In genomic region chr6:32271463-32271862, GRCm38 (mm10) we compare ENCODE assay signal across 9 mouse cellular contexts.
DNase-seq lines count a peak whose midpoint lies in the region; ATAC-seq lines count a peak whose summit lies in the region.
"Had no signal": no experiment of that assay in that cellular context is flagged by ENCODE, and none has a peak within 500 bp of the region (broad histone marks: within the 10 kb centered on the region; RNA-seq: fewer than 3 reads in every experiment).

No protein-coding gene starts in this region.

- H3K4me1 ChIP-seq in midbrain, embryonic 13.5 days (replicated peaks): peaks cover 8% of the 10 kb centered on the region; the same call in 1 of the 2 replicates
- H3K4me1 ChIP-seq in midbrain, embryonic 10.5 days: no peaks in the 10 kb centered on the region
- H3K4me1 ChIP-seq: heart, embryonic 13.5 days had no signal

- peak; percentile 3 to 38 for DNase-seq in adrenal gland, adult 18-20 months (ENCODE audit: low spot score in 2 of 2)
- DNase-seq in adrenal gland, postnatal 4 days (ENCODE audit: low spot score in 2 of 2): no peak
- no peak for DNase-seq in midbrain, embryonic 10.5 days (ENCODE audit: low spot score)
- DNase-seq in heart, postnatal 10 days: peak; percentile 41 to 55
- DNase-seq in lung, postnatal 36 days: peak; percentile 38
- no peak for DNase-seq in spleen, postnatal 36 days (ENCODE audit: low spot score in 2 of 2)

- H3K27ac ChIP-seq in midbrain, embryonic 13.5 days: no peak overlapping the region
- H3K27ac ChIP-seq in midbrain, embryonic 10.5 days (replicated peaks): no peak overlapping the region
- H3K27ac ChIP-seq: heart, embryonic 13.5 days had no signal

- H3K9me3 ChIP-seq in midbrain, embryonic 13.5 days: no peaks in the 10 kb centered on the region
- no peaks in the 10 kb centered on the region for H3K9me3 ChIP-seq in midbrain, embryonic 10.5 days (replicated peaks)
- H3K9me3 ChIP-seq: heart, embryonic 13.5 days had no signal

- intact Hi-C loops in heart, postnatal 10 days (cut with DNase I): no loop called here

- no peak overlapping the region for H3K4me3 ChIP-seq in midbrain, embryonic 13.5 days (replicated peaks)
- H3K4me3 ChIP-seq in midbrain, embryonic 10.5 days: no peak overlapping the region
- H3K4me3 ChIP-seq: heart, embryonic 13.5 days had no signal

- no peak overlapping the region for H3K9ac ChIP-seq in midbrain, embryonic 13.5 days (replicated peaks)
- H3K9ac ChIP-seq: heart, embryonic 13.5 days had no signal

- no peaks in the 10 kb centered on the region for H3K36me3 ChIP-seq in midbrain, embryonic 13.5 days
- no peaks in the 10 kb centered on the region for H3K36me3 ChIP-seq in midbrain, embryonic 10.5 days
- H3K36me3 ChIP-seq: heart, embryonic 13.5 days had no signal

- H3K27me3 ChIP-seq in midbrain, embryonic 13.5 days: no peaks in the 10 kb centered on the region
- H3K27me3 ChIP-seq in midbrain, embryonic 10.5 days (ENCODE audit: low read depth, poor library complexity, severe bottlenecking): no peaks in the 10 kb centered on the region
- H3K27me3 ChIP-seq: heart, embryonic 13.5 days had no signal

- ATAC-seq in midbrain, embryonic 13.5 days: 0 out of 2 replicates have a peak, but pooled peaks have one; percentile 17
- ATAC-seq in granulocyte monocyte progenitor cell, adult 5-6 weeks (replicated peaks; ENCODE audit: poor library complexity, severe bottlenecking): no peak

- H3K4me2 ChIP-seq in midbrain, embryonic 13.5 days (replicated peaks): no peak overlapping the region
- H3K4me2 ChIP-seq: heart, embryonic 13.5 days had no signal

- WGBS in midbrain, embryonic 13.5 days: 73% methylated on average over 4 of the region's 4 CpGs
- 92% methylated on average over 4 of the region's 4 CpGs for WGBS in midbrain, embryonic 10.5 days

Comparison
In these comparisons a context has a peak if more than half of its experiments do, and no peak if none do; other contexts are left out.
1. DNase-seq: peak in adrenal gland, adult 18-20 months (2 of 2), heart, postnatal 10 days (2 of 2) and lung, postnatal 36 days (single experiment); none in adrenal gland, postnatal 4 days (0 of 2), midbrain, embryonic 10.5 days (single experiment) and spleen, postnatal 36 days (0 of 2).